Mouse (Mus musculus): ENCODE results near the gene Itgb1.

- TF ChIP-seq USF2 (IDR thresholded peaks at IDR 0.05; ENCODE audit: borderline replicate concordance in 1 of 2, insufficient read depth in 1 of 2, low read depth in 1 of 2, low read length in 2 of 2) (no peak), ZNF384 (IDR thresholded peaks at IDR 0.05; ENCODE audit: low read depth, low read length) (no peak), USF1 (IDR thresholded peaks at IDR 0.05; ENCODE audit: low read depth, low read length) (no peak), CTCF (IDR thresholded peaks at IDR 0.05 in 2 of 3, conservative IDR thresholded peaks at IDR 0.05 in 1 of 3; ENCODE audit: control insufficient read depth in 1 of 3, insufficient read depth in 1 of 3, low read depth in 2 of 3, low read length in 3 of 3, poor library complexity in 1 of 3, severe bottlenecking in 1 of 3) (no peak), TBP (IDR thresholded peaks at IDR 0.05; ENCODE audit: low read depth, low read length) (no peak), POLR2A (IDR thresholded peaks at IDR 0.05; ENCODE audit: control insufficient read depth in 1 of 2, insufficient read depth in 1 of 2, low read depth in 1 of 2, low read length in 2 of 2, poor library complexity in 1 of 2) (no peak), SIN3A (IDR thresholded peaks at IDR 0.05; ENCODE audit: low read length) (no peak), NRF1 (IDR thresholded peaks at IDR 0.05; ENCODE audit: insufficient read depth, low read depth, low read length, poor library complexity, severe bottlenecking) (no peak), POLR2AphosphoS2 (IDR thresholded peaks at IDR 0.05; ENCODE audit: low read length) (no peak), KAT2A (conservative IDR thresholded peaks at IDR 0.05; ENCODE audit: low read depth, low read length) (no peak), UBTF (IDR thresholded peaks at IDR 0.05; ENCODE audit: borderline replicate concordance, insufficient read depth, low read depth, low read length) (no peak), EP300 (IDR thresholded peaks at IDR 0.05; ENCODE audit: low read depth in 1 of 2, low read length in 2 of 2) (no peak), NELFE (IDR thresholded peaks at IDR 0.05; ENCODE audit: low read depth, low read length) (no peak)
These were observed 22.8 kb upstream of the Itgb1 start for GRCm38 (mm10) chr8:128662696-128663095.

All from MEL (cell line).